Mouse (Mus musculus): ENCODE measurements around the gene Fam234b. TPM values are rescaled to one million over a fixed set of nuclear protein-coding genes. Genes with fewer than 3 reads are reported as not detected.

The Fam234b gene
- total RNA-seq, 1 experiment: 7.5 TPM

DNA sequence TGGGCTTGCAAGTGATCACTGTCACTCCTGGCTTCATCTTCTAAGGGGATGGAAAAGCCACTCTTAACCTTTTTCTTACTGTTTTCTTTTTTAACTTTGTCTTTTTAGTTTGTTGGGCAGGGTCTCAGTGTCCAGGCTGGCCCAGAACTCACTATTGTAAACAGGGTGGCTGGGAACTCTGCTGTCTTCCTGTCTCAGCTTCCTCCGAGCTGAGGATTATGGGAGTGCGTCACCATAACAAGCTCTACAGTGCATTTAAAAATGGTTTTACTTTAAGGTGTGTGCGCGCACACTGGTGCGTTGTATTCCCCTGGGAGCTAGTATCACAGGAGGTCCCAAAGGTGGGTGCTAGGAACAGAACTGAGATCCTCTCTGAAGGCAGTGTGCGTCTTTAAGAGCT is 29.3 kb upstream of the Fam234b start:
- TF ChIP-seq CHD2 (IDR thresholded peaks at IDR 0.05; ENCODE audit: low read depth, low read length) (no peak), MAFK (IDR thresholded peaks at IDR 0.05; ENCODE audit: insufficient read depth, low read depth, low read length) (no peak), HCFC1 (IDR thresholded peaks at IDR 0.05; ENCODE audit: borderline replicate concordance, insufficient read depth, low read length) (no peak), ZC3H11A (IDR thresholded peaks at IDR 0.05; ENCODE audit: borderline replicate concordance, low read depth, low read length) (no peak), ZNF384 (IDR thresholded peaks at IDR 0.05; ENCODE audit: low read depth, low read length) (no peak)
- H3K36me3 ChIP-seq (ENCODE audit: control insufficient read depth, insufficient read depth, low read length, poor library complexity, severe bottlenecking): no peaks in the 10 kb centered on the region; the same call in 1 of the 2 replicates
- peaks cover 5% of the 10 kb centered on the region in 2 experiments; a peak in 1 of 4 replicates for H3K4me1 ChIP-seq (ENCODE audit: control insufficient read depth in 2 of 2, insufficient read depth in 2 of 2, low read length in 2 of 2, poor library complexity in 1 of 2)
- no peaks in the 10 kb centered on the region for H3K9me3 ChIP-seq (ENCODE audit: control insufficient read depth, insufficient read depth, low read depth, low read length)
- H3K27ac ChIP-seq (ENCODE audit: insufficient read depth, low read depth, low read length, poor library complexity, severe bottlenecking): no peak overlapping the region
- peak overlapping the region; percentile 51; the same call in 1 of the 2 replicates for H3K9ac ChIP-seq (ENCODE audit: insufficient read depth, low read depth, low read length, poor library complexity, severe bottlenecking)
- DNase-seq (ENCODE audit: low read depth, low spot score): no peak
- H3K4me3 ChIP-seq (ENCODE audit: insufficient read depth in 1 of 2, low read depth in 1 of 2, low read length in 2 of 2, poor library complexity in 1 of 2, severe bottlenecking in 1 of 2): peak overlapping the region; percentile 86 to 88
- in situ Hi-C loops (cut with MboI; ENCODE audit: low sequenced_read_pairs in 2 of 2, unreplicated experiment in 2 of 2): no loop called here

- TF ChIP-seq ZC3H11A (IDR thresholded peaks at IDR 0.05; ENCODE audit: borderline replicate concordance, low read depth, low read length) (no peak), ZNF384 (IDR thresholded peaks at IDR 0.05; ENCODE audit: low read depth, low read length) (no peak), MAFK (IDR thresholded peaks at IDR 0.05; ENCODE audit: insufficient read depth, low read depth, low read length) (no peak), CHD2 (IDR thresholded peaks at IDR 0.05; ENCODE audit: low read depth, low read length) (no peak), HCFC1 (IDR thresholded peaks at IDR 0.05; ENCODE audit: borderline replicate concordance, insufficient read depth, low read length) (no peak)
- H3K36me3 ChIP-seq (ENCODE audit: control insufficient read depth, insufficient read depth, low read length, poor library complexity, severe bottlenecking): no peaks in the 10 kb centered on the region
- no peak overlapping the region for H3K4me3 ChIP-seq (ENCODE audit: insufficient read depth in 1 of 2, low read depth in 1 of 2, low read length in 2 of 2, poor library complexity in 1 of 2, severe bottlenecking in 1 of 2)
- in situ Hi-C loops (cut with MboI; ENCODE audit: low sequenced_read_pairs in 2 of 2, unreplicated experiment in 2 of 2): no loop called here
- no peak overlapping the region for H3K27ac ChIP-seq (ENCODE audit: insufficient read depth, low read depth, low read length, poor library complexity, severe bottlenecking)
- no peak for DNase-seq (ENCODE audit: low read depth, low spot score)
- H3K9ac ChIP-seq (ENCODE audit: insufficient read depth, low read depth, low read length, poor library complexity, severe bottlenecking): no peak overlapping the region
- H3K4me1 ChIP-seq (ENCODE audit: control insufficient read depth in 2 of 2, insufficient read depth in 2 of 2, low read length in 2 of 2, poor library complexity in 1 of 2): peaks cover 5% of the 10 kb centered on the region in 2 experiments; a peak in 1 of 4 replicates
- H3K9me3 ChIP-seq (ENCODE audit: control insufficient read depth, insufficient read depth, low read depth, low read length): no peaks in the 10 kb centered on the region
These were observed 28.5 kb upstream of the Fam234b start for GRCm38 (mm10) chr6:135169246-135169645.

DNA sequence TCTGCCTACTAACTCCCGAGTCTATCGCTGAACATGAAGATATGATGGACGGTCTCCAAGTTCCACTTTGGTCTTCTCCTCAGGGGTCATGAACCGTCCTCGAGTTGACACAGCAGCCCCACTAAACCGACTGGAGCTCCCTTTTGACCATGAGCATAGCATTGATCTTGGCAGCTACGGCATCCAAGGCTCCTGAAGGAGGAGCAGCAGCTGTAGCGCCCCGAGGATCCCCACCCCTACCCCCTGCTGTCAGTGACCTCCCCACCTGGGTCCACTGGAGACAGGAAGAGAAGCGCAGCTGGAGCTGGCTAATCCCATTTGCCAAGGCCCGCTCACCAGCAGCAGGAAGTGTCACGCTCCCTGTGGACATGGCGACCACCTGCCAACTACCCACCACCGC is 26.0 kb upstream of the Fam234b start:
- TF ChIP-seq ZNF384 (IDR thresholded peaks at IDR 0.05; ENCODE audit: low read depth, low read length) (no peak), HCFC1 (IDR thresholded peaks at IDR 0.05; ENCODE audit: borderline replicate concordance, insufficient read depth, low read length) (no peak), MAFK (IDR thresholded peaks at IDR 0.05; ENCODE audit: insufficient read depth, low read depth, low read length) (no peak), CHD2 (IDR thresholded peaks at IDR 0.05; ENCODE audit: low read depth, low read length) (no peak), ZC3H11A (IDR thresholded peaks at IDR 0.05; ENCODE audit: borderline replicate concordance, low read depth, low read length) (no peak)
- no peaks in the 10 kb centered on the region for H3K36me3 ChIP-seq (ENCODE audit: control insufficient read depth, insufficient read depth, low read length, poor library complexity, severe bottlenecking)
- no peaks in the 10 kb centered on the region for H3K9me3 ChIP-seq (ENCODE audit: control insufficient read depth, insufficient read depth, low read depth, low read length)
- H3K4me3 ChIP-seq (ENCODE audit: insufficient read depth in 1 of 2, low read depth in 1 of 2, low read length in 2 of 2, poor library complexity in 1 of 2, severe bottlenecking in 1 of 2): peak overlapping the region in 1 of 2 experiments; percentile 13; a peak in 1 of 4 replicates
- H3K9ac ChIP-seq (ENCODE audit: insufficient read depth, low read depth, low read length, poor library complexity, severe bottlenecking): no peak overlapping the region
- H3K27ac ChIP-seq (ENCODE audit: insufficient read depth, low read depth, low read length, poor library complexity, severe bottlenecking): no peak overlapping the region
- in situ Hi-C loops (cut with MboI; ENCODE audit: low sequenced_read_pairs in 2 of 2, unreplicated experiment in 2 of 2): no loop called here
- no peak for DNase-seq (ENCODE audit: low read depth, low spot score)
- peaks cover 5% of the 10 kb centered on the region in 2 experiments; a peak in 1 of 4 replicates for H3K4me1 ChIP-seq (ENCODE audit: control insufficient read depth in 2 of 2, insufficient read depth in 2 of 2, low read length in 2 of 2, poor library complexity in 1 of 2)

DNA sequence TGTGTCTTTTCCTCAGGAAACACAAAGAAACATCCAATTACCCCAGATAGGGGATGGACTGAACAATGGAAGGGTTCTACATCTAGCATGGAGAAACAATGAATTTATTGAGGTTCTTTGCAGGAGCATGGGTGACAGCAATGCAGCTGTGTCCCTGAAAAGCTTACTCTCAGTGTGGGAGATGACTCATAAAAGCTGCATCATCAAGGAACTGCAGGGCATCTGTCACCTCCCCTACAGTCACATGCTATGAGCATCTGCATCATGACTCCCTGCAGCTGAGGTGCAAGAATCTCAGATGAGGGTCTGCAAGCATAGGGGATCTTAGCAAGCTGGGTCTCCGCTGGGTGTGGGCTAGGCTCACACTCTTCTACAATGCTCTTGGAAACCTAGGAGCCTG is 22.8 kb upstream of the Fam234b start:
- Histone ChIP-seq H3K36me3 (ENCODE audit: control insufficient read depth, insufficient read depth, low read length, poor library complexity, severe bottlenecking) (no peaks in the 10 kb centered on the region), H3K4me1 (ENCODE audit: control insufficient read depth in 2 of 2, insufficient read depth in 2 of 2, low read length in 2 of 2, poor library complexity in 1 of 2) (peaks cover 2 to 5% of the 10 kb centered on the region in 2 experiments; a peak in 1 of 4 replicates), H3K9me3 (ENCODE audit: control insufficient read depth, insufficient read depth, low read depth, low read length) (no peaks in the 10 kb centered on the region), H3K4me3 (ENCODE audit: insufficient read depth in 1 of 2, low read depth in 1 of 2, low read length in 2 of 2, poor library complexity in 1 of 2, severe bottlenecking in 1 of 2) (no peak overlapping the region), H3K27ac (ENCODE audit: insufficient read depth, low read depth, low read length, poor library complexity, severe bottlenecking) (no peak overlapping the region), H3K9ac (ENCODE audit: insufficient read depth, low read depth, low read length, poor library complexity, severe bottlenecking) (no peak overlapping the region)
- in situ Hi-C loops (cut with MboI; ENCODE audit: low sequenced_read_pairs in 2 of 2, unreplicated experiment in 2 of 2): no loop called here
- no peak for DNase-seq (ENCODE audit: low read depth, low spot score)
- TF ChIP-seq MAFK (IDR thresholded peaks at IDR 0.05; ENCODE audit: insufficient read depth, low read depth, low read length): no peak
- no peak for TF ChIP-seq HCFC1 (IDR thresholded peaks at IDR 0.05; ENCODE audit: borderline replicate concordance, insufficient read depth, low read length)
- no peak for TF ChIP-seq ZC3H11A (IDR thresholded peaks at IDR 0.05; ENCODE audit: borderline replicate concordance, low read depth, low read length)

DNA sequence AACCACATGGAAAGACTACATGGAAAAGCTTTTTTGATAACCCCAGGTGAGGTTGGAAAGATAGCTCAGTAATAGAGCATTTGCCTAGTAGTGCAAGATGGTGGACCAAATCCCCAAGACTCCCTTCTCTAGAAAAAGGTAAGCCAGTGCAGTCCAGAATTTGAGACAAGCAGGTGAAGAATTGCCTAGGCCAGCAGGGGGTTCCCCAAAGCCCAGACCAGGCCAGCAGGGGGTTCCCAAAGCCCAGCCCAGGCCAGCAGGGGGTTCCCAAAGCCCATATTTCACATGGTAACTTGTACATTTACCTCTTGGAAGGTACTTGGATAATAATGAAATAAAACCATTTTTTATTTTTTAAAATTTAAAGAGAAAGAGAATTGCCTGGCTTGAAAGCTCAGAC is 20.5 kb upstream of the Fam234b start:
- Histone ChIP-seq H3K4me3 (ENCODE audit: insufficient read depth in 1 of 2, low read depth in 1 of 2, low read length in 2 of 2, poor library complexity in 1 of 2, severe bottlenecking in 1 of 2) (no peak overlapping the region), H3K9ac (ENCODE audit: insufficient read depth, low read depth, low read length, poor library complexity, severe bottlenecking) (no peak overlapping the region), H3K9me3 (ENCODE audit: control insufficient read depth, insufficient read depth, low read depth, low read length) (no peaks in the 10 kb centered on the region), H3K36me3 (ENCODE audit: control insufficient read depth, insufficient read depth, low read length, poor library complexity, severe bottlenecking) (no peaks in the 10 kb centered on the region), H3K27ac (ENCODE audit: insufficient read depth, low read depth, low read length, poor library complexity, severe bottlenecking) (no peak overlapping the region), H3K4me1 (ENCODE audit: control insufficient read depth in 2 of 2, insufficient read depth in 2 of 2, low read length in 2 of 2, poor library complexity in 1 of 2) (0 out of 4 replicates have a peak, but pooled peaks cover 0 to 2% of the 10 kb centered on the region in 2 experiments)
- no peak for TF ChIP-seq MAFK (IDR thresholded peaks at IDR 0.05; ENCODE audit: insufficient read depth, low read depth, low read length)
- TF ChIP-seq HCFC1 (IDR thresholded peaks at IDR 0.05; ENCODE audit: borderline replicate concordance, insufficient read depth, low read length): no peak
- TF ChIP-seq ZNF384 (IDR thresholded peaks at IDR 0.05; ENCODE audit: low read depth, low read length): no peak
- no peak for TF ChIP-seq CHD2 (IDR thresholded peaks at IDR 0.05; ENCODE audit: low read depth, low read length)
- no peak for TF ChIP-seq ZC3H11A (IDR thresholded peaks at IDR 0.05; ENCODE audit: borderline replicate concordance, low read depth, low read length)
- in situ Hi-C loops (cut with MboI; ENCODE audit: low sequenced_read_pairs in 2 of 2, unreplicated experiment in 2 of 2): no loop called here
- no peak for DNase-seq (ENCODE audit: low read depth, low spot score)
